ENCODE assay signal across 8 mouse cellular contexts in genomic region chr2:128686921-128687557, GRCm38 (mm10). TPM values are rescaled to one million over a fixed set of nuclear protein-coding genes. Genes with fewer than 3 reads are reported as not detected.
DNase-seq lines count a peak whose midpoint lies in the region; ATAC-seq lines count a peak whose summit lies in the region.

Gene Anapc1, minus strand, starts transcription at chr2:128687391.

- no peaks in the 10 kb centered on the region for H3K4me1 ChIP-seq in hindbrain, embryonic 11.5 days (replicated peaks; ENCODE audit: control insufficient read depth, insufficient read depth, low read length)

- peak within 1 kb of the TSS; percentile 56 for H3K4me2 ChIP-seq in hindbrain, embryonic 11.5 days (replicated peaks; ENCODE audit: low read depth, low read length)

- peak within 1 kb of the TSS; percentile 59 for H3K27ac ChIP-seq in hindbrain, embryonic 11.5 days (ENCODE audit: low read depth, low read length)

- H3K9me3 ChIP-seq in hindbrain, embryonic 11.5 days (ENCODE audit: control insufficient read depth, low read length) = no peaks in the 10 kb centered on the region

- peaks cover 5% of the 10 kb centered on the region; the same call in 1 of the 2 replicates for H3K36me3 ChIP-seq in hindbrain, embryonic 11.5 days (ENCODE audit: control insufficient read depth, insufficient read depth, low read length)

- DNase-seq in MN1 (ENCODE audit: low spot score) = peak; percentile 93
- peak; percentile 86 for DNase-seq in cerebellum, adult 9-10 months
- peak; percentile 78 to 92 for DNase-seq in frontal cortex, adult 2 months (ENCODE audit: extremely low spot score in 1 of 2, low spot score in 1 of 2)
- peak; percentile 89 for DNase-seq in hindbrain, embryonic 11.5 days (ENCODE audit: low spot score)
- DNase-seq in layer of hippocampus, postnatal 10 days (ENCODE audit: low spot score in 2 of 2) = peak; percentile 85 to 89
- peak; percentile 93 for DNase-seq in lung, postnatal 10 days
- peak; percentile 87 for DNase-seq in ovary, postnatal 36 days (ENCODE audit: low spot score)
- DNase-seq in thymus, postnatal 25 days = peak; percentile 88

- WGBS in hindbrain, embryonic 11.5 days = 0% methylated on average over 47 of the region's 58 CpGs

- no peaks in the 10 kb centered on the region for H3K27me3 ChIP-seq in hindbrain, embryonic 11.5 days (ENCODE audit: control insufficient read depth, insufficient read depth, low read length)

- ATAC-seq in hindbrain, embryonic 11.5 days (ENCODE audit: low FRiP score) = peak; percentile 98

- peak within 1 kb of the TSS; percentile 89 for H3K9ac ChIP-seq in hindbrain, embryonic 11.5 days (ENCODE audit: low read depth, low read length)

- peak within 1 kb of the TSS; percentile 73 for H3K4me3 ChIP-seq in hindbrain, embryonic 11.5 days (ENCODE audit: low read depth, low read length)

RNA-seq across cellular contexts. Expression of gene Anapc1, which starts in this region (rescaled TPM):
- 41.4 and 45.5 TPM in 2 replicates for polyA plus RNA-seq in frontal cortex, adult 2 months (2012; rRNA removed)
- polyA plus RNA-seq in hindbrain, embryonic 11.5 days (2014; fragmentation: Nextera tagmentation; extraction: Ambion mirVana) = 92.6 TPM in 2 replicates
- total RNA-seq in layer of hippocampus, postnatal 10 days (2021) = 10 to 100 TPM; 73.0 to 81.2 TPM

Comparison
In these comparisons a context has a peak if more than half of its experiments do, and no peak if none do; other contexts are left out.
1. Peak in every context shown above with its lines: DNase-seq, ATAC-seq, H3K4me3 ChIP-seq and H3K27ac ChIP-seq.